Comparison of ENCODE assay signal across 19 mouse cellular contexts in the genomic region with DNA sequence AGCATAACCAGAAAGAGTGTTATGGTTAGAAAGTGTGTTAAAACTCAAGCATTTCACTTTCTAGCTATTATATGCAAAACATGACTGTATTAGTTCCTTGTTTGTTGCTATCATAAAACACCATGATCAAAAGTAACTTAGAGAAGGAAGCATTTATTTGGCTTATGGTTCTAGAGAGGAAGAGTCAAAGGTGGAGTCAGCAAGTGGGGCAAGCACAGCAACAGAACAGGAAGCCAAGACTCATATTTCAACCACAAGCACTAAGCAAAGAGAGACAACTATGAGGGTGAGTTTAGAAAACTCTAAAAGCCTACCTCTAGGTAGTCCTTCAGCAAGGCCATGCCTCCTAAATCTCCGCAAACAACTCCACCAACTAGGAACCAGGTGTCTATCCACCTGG. TPM values are rescaled to one million over a fixed set of nuclear protein-coding genes. Genes with fewer than 3 reads are reported as not detected.
DNase-seq lines count a peak whose midpoint lies in the region; TF ChIP-seq lines count a peak whose summit lies in the region.
"Had no signal": no experiment of that assay in that cellular context is flagged by ENCODE, and none has a peak within 500 bp of the region (broad histone marks: within the 10 kb centered on the region; RNA-seq: fewer than 3 reads in every experiment).

No protein-coding gene starts in this region.

- H3K36me3 ChIP-seq in MEL (ENCODE audit: control insufficient read depth in 1 of 2, insufficient read depth in 2 of 2, low read length in 2 of 2): peaks cover 6% of the 10 kb centered on the region in 2 experiments

- H3K9ac ChIP-seq in MEL (ENCODE audit: control insufficient read depth, low read depth, low read length, poor library complexity, severe bottlenecking): no peak overlapping the region

- peak; percentile 64 for DNase-seq in 416B (ENCODE audit: low read depth)
- peak; percentile 50 for DNase-seq in MEL (ENCODE audit: low read depth, low spot score)
- no peak for DNase-seq in layer of hippocampus, adult 18-20 months (ENCODE audit: low spot score in 2 of 2)
- no peak for DNase-seq in gastrocnemius, postnatal 25 days
- DNase-seq: adrenal gland, adult 2 months; adrenal gland, adult 8-10 months; adrenal gland, postnatal 10 days; adrenal gland, postnatal 14 days; adrenal gland, postnatal 25 days; adrenal gland, postnatal 36 days; B cell, adult 2 months; cerebellum, adult 11 months; cerebellum, adult 11-12 months; cerebellum, adult 18-20 months; cerebellum, adult 2 months; cerebellum, adult 8-10 months had no signal

- H3K27me3 ChIP-seq in MEL (ENCODE audit: control insufficient read depth in 1 of 2, insufficient read depth in 2 of 2, low read length in 2 of 2): no peaks in the 10 kb centered on the region
- H3K27me3 ChIP-seq: CH12.LX, Patski had no signal

- no peak overlapping the region for H3K27ac ChIP-seq in MEL (ENCODE audit: control insufficient read depth, low read depth, low read length)

- H3K79me2 ChIP-seq in MEL (ENCODE audit: control insufficient read depth, insufficient read depth, low read length, poor library complexity): no peaks in the 10 kb centered on the region

- no peak for TF ChIP-seq CTCF in MEL (IDR thresholded peaks at IDR 0.05 in 2 of 3, conservative IDR thresholded peaks at IDR 0.05 in 1 of 3; ENCODE audit: control insufficient read depth in 1 of 3, insufficient read depth in 1 of 3, low read depth in 2 of 3, low read length in 3 of 3, poor library complexity in 1 of 3, severe bottlenecking in 1 of 3)

- TF ChIP-seq EP300 in MEL (IDR thresholded peaks at IDR 0.05; ENCODE audit: low read depth in 1 of 2, low read length in 2 of 2): no peak

- TF ChIP-seq POLR2A in MEL (IDR thresholded peaks at IDR 0.05; ENCODE audit: control insufficient read depth in 1 of 2, insufficient read depth in 1 of 2, low read depth in 1 of 2, low read length in 2 of 2, poor library complexity in 1 of 2): no peak

- no peak for TF ChIP-seq RAD21 in MEL (IDR thresholded peaks at IDR 0.05; ENCODE audit: low read depth, low read length)

- peaks cover 0 to 3% of the 10 kb centered on the region in 2 experiments; a peak in 1 of 4 replicates for H3K4me1 ChIP-seq in MEL (ENCODE audit: control insufficient read depth in 1 of 2, insufficient read depth in 2 of 2, low read length in 2 of 2)

- H3K9me3 ChIP-seq in MEL (replicated peaks; ENCODE audit: insufficient read depth, low read length): no peaks in the 10 kb centered on the region
- H3K9me3 ChIP-seq: G1E had no signal

- no peak overlapping the region for H3K4me3 ChIP-seq in MEL (ENCODE audit: control insufficient read depth in 1 of 2, insufficient read depth in 1 of 2, low read depth in 2 of 2, low read length in 2 of 2)

TF ChIP-seq in MEL, 35 proteins besides CTCF, POLR2A, EP300 and RAD21:
- TF ChIP-seq MAZ (IDR thresholded peaks at IDR 0.05; ENCODE audit: low read depth, low read length) (no peak), NELFE (IDR thresholded peaks at IDR 0.05; ENCODE audit: low read depth, low read length) (no peak), POLR2AphosphoS2 (IDR thresholded peaks at IDR 0.05; ENCODE audit: low read length) (no peak), MAX (IDR thresholded peaks at IDR 0.05; ENCODE audit: low read length) (no peak), HCFC1 (IDR thresholded peaks at IDR 0.05; ENCODE audit: low read depth, low read length) (no peak), ZMIZ1 (IDR thresholded peaks at IDR 0.05; ENCODE audit: low read depth, low read length) (no peak), TBP (IDR thresholded peaks at IDR 0.05; ENCODE audit: low read depth, low read length) (no peak), TCF12 (IDR thresholded peaks at IDR 0.05; ENCODE audit: low read depth, low read length) (no peak), POLR2AphosphoS5 (IDR thresholded peaks at IDR 0.05; ENCODE audit: borderline replicate concordance, low read depth, low read length) (no peak), GABPA (IDR thresholded peaks at IDR 0.05; ENCODE audit: low read depth, low read length) (no peak), BHLHE40 (IDR thresholded peaks at IDR 0.05; ENCODE audit: borderline replicate concordance, low read depth, low read length) (no peak), SIN3A (IDR thresholded peaks at IDR 0.05; ENCODE audit: low read length) (no peak), ZC3H11A (IDR thresholded peaks at IDR 0.05; ENCODE audit: low read depth, low read length) (no peak), NRF1 (IDR thresholded peaks at IDR 0.05; ENCODE audit: insufficient read depth, low read depth, low read length, poor library complexity, severe bottlenecking) (no peak), ELF1 (IDR thresholded peaks at IDR 0.05; ENCODE audit: low read depth, low read length) (no peak), MEF2A (IDR thresholded peaks at IDR 0.05; ENCODE audit: extremely low read depth, insufficient replicate concordance, low read depth, low read length, poor library complexity, severe bottlenecking) (no peak), MXI1 (IDR thresholded peaks at IDR 0.05; ENCODE audit: low read depth, low read length) (no peak), GATA1 (IDR thresholded peaks at IDR 0.05; ENCODE audit: low read depth, low read length) (no peak)

RNA-seq across cellular contexts. Expression of gene Shq1, which starts 30.4 kb away (rescaled TPM):
- total RNA-seq in MEL (2012; rRNA removed): 21.1 and 23.5 TPM in 2 replicates
- polyA plus RNA-seq in MEL (2012; ENCODE audit: insufficient read depth in 1 of 2, insufficient read length in 2 of 2, low read depth in 1 of 2, low replicate concordance in 2 of 2, missing spikeins in 1 of 2): 10 to 100 TPM in 1 of 2 experiments, not detected in 1; 20.2 TPM
- 1 to 10 TPM; 6.4 to 6.5 TPM for total RNA-seq in layer of hippocampus, adult 18-20 months (2021)
- 1 to 10 TPM; 1.7 to 1.9 TPM for total RNA-seq in gastrocnemius, postnatal 25 days (2021)

Comparison
In these comparisons a context has a peak if more than half of its experiments do, and no peak if none do; other contexts are left out.
1. DNase-seq: peak in 416B (single experiment) and MEL (single experiment); none in layer of hippocampus, adult 18-20 months (0 of 2) and gastrocnemius, postnatal 25 days (single experiment).